Mouse (Mus musculus) c-Kit-negative CD71-positive TER-119-positive erythroid progenitor cells, embryonic 14.5 days (primary cell): ENCODE data around the gene Lin52.

Experiments used
- DNase-seq: peaks from one replicate; pipeline ENCODE4 v3.0.0-alpha.2; 2013; ENCODE audit warnings: low read depth, low spot score

The Lin52 gene

DNA sequence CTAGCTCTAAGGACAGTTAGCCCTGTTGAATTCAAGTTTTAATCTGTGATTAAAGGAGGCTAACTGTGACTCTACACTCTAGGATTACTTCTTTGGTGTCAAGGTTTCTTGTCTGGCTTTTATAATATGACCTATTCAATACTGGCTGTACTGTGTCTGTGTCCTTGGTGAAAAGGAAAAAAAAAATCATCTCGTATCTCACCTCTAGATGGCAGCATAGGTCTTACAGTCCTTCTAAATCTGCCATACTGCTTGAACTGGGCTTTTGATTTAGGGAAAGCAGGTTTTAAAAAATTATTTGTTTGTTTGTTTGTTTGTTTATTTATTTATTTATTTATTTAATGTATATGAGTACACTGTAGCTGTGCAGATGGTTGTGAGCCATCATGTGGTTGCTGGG, 17.5 kb downstream of the Lin52 start:
- DNase-seq: peak; percentile 32

DNA sequence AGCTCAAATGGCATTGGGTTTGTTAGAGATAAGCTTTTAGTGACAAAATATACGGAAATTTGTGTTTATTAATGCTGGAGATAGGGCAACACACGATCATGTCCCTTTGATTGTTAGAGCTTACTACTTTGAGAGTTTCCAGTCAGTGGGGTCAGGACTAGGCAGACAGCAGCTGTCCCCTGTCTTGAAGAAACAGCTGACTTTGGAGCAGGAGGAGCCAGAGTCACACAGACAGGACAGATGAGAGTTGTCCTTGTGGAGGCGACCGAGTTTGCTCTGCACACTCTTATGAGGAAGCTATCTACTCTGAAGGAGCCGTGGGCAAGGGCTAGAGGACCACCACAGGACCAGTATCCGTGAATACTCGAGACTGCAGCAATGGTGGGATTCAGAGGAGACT, 27.7 kb downstream of the Lin52 start:
- no peak for DNase-seq

DNA sequence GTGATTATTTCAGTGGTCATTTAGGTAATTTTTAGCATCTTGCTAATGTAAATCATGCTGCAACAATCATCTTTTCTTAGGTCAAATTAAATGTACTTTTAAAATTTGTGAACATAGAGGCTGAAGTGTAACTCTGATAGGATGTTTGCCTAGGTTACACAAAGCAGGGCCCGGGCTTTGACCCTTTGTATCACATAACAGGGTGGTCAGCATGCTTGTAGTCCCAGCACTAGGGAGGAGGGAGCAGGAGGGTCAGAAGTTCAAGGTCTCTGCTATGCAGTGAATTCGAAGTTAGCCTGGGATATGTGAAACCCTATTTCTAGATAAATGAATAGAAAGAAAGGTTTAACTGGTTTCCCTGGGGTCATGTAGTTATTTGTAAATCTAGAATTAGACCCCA, 30.0 kb downstream of the Lin52 start:
- no peak for DNase-seq

DNA sequence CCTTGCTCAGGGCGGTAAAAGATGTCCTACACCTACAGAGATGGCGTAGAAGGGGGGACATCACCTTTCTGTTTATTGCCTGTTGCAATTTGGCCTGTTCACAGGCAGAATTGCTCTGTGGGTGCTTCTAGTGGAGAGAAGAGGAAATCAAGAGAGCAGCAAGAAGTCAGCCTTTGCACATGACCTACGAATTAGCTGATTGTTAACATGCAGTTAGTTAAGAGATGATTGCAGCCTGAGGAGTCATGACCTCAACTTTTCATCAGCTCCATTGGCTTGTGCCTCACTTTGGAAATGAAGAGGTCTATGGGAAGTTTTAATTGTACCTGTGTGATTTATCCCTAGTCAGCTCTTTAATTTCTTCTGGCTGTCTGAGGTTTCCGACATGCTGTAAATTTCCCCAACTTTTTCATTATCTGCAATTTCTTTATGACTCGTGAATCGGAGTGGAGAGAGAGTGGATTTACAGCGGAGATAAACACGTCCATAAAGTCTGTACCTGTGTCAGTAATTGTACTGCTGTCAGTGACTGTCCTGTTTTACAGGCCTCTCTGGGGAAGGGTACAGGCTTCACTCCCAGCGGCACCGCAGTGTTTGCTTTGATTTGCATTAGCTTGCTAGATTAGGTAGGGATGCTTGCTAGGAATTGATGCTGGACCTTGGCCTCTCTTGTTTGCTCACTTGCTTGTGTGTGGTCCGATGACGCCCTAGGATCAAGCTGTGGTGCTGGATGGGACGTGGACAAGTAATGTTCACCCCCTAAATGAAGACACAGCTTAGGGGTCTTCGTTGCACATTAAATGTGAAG, 31.8 kb downstream of the Lin52 start:
- DNase-seq: no peak

DNA sequence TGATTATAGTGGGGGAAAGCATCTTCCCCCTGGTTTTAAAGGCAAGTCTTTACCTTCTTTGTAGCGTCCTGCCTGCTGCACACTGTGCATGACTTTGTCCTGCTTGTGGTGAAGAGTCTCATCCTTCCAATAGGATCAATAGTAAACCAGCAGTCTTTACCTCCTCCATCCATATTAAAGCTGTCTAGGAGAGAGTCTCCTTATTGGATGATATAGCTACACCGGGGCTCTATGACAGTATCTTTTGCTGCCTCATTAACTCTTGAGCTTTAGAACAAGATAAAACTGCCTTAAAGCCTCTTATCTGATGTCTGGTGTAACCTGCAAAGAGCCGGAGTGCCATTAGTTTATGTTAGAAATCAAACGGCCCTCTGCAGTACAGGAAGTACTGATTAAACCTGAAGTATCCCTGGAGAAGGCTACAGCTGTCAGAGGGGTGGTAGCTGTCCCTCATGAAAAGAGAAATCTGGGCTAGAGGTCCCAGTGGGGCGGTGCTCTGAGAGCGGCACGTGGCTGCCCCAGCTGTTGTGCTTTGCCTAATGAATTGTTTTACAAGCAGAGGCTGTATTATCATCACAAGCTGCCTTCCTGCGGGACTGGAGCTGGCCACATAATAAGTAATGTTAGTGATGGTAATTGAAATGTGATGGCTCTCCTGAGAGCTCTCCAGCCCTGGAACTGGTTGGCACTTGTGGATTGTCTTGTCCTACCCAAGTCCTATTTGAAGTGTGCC, 36.3 kb downstream of the Lin52 start:
- DNase-seq: no peak

DNA sequence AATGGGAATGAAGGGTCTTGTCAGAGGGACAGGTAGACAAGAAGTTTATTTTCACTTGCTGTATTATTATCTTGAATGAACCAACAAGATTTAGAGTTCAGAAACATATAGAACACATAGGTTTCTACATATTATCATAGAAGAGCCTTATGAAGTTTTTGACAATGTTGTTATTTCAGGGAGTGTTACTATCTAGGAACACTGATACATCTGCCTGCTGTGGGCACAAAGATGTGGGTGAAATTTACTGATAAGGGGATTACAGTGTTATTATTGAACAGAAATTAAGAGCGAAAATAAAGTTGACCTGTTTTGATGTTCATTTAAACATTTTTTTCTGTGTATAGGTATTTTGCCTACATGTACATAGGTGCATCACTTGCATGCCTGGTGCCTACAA, 45.6 kb downstream of the Lin52 start:
- DNase-seq: no peak

DNA sequence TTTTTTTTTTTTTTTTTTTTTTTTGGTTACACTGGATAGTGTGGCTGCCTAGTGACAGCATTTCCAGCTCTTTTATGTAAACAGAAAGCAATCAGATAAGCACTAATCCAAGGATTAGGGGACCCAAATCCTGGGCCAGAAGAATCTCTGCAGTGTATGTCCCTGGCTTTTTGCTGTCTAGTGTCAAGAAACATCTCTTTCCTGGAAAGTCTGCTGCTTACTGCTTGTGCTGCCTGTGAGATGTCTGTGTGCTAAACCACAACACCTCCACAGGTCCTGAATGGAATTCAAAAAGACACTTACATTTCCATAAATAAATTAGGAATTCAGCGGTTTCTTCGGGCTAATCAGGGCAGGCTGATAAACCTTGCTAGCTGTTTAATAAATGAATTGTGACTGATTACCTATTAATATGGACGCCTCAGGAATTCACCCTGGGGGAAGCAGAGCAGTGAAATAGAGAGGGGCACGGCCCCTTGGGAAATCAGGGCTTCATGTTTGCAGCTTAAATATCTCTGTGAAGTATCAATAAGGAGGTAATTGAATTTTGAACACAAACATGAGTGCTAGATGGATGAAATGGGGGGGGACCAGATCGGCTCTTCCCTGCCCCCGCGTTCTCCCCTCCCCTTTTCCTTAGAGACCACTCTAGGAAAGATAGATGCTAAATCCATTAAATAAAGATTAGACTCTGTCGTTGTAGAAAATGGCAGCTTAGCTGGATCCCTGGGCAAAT, 49.5 kb downstream of the Lin52 start:
- DNase-seq: no peak

DNA sequence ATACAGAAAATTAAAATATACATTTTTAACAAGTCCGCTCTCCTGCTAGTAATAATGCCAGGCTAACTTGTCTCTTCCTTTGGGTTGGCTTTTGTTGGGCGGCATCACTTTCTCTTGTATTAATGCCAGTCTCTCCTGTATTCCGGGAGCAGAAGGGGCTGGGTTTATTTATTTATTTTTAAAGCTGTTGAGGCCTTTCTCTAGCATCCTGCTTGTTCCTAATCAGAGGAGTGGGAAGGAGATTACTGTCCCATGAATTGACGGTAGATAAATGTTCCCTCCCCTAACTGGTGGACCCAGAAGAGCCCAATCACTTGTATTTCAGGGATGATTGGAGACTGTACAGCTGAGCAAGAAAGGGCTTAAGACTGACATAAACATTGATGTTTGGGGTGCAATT, 50.1 kb downstream of the Lin52 start:
- no peak for DNase-seq

DNA sequence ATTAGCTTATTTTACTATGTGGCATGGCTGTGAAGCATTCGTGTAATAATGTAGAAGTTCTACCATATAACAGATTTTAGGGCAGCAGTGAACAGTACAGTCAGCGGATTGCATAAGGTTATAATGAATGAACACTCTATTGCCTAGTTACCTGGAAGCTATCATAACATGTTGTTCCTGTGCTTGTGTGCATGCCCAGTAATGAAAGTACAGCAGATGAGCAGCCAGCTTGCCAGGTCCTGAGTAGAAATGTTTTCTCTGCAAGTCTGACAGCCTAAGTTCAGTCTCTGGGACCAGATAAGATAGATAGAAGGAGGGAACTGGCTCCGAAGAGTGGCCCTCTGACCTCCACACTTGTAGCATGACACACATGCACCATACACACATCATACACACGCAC, 55.6 kb downstream of the Lin52 start:
- no peak for DNase-seq

DNA sequence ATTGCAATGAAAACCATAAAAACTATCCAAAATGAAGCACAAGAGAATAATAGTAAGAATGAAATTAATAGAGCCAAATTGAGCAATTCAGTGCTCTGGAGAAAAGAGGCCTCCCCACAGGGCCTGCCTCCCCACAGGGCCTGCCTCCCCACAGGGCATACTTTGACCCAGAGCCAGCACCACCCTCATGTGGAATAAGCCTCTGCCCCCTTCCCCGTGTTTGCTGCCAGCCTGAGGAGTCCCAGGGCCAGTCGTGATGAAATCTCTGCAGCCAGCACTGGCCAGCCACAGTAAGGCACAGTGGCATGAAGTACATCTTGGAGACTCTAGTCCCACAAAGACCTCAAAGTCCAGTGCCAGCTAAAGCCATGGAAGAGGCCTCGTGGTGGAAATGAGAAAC, 60.8 kb downstream of the Lin52 start:
- no peak for DNase-seq

DNA sequence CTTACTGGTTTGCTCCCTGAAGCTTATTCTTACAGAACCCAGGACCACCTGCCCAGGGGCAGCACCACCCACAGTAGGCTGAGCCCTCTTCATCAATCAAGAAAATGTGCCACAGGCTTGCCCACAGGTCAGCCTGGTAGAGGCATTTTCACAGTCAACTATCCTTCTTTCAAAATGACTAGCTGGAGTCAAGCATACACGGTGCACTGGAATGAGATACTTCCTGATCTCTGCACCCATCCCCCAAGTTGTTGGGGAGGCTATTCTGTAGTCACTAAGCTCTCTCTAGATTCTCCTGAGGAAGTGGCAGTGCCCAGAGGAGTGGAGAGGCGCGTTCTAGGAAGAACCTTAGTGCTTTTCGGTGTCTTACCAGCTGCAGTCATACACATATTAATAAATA, 64.3 kb downstream of the Lin52 start:
- DNase-seq: no peak

DNA sequence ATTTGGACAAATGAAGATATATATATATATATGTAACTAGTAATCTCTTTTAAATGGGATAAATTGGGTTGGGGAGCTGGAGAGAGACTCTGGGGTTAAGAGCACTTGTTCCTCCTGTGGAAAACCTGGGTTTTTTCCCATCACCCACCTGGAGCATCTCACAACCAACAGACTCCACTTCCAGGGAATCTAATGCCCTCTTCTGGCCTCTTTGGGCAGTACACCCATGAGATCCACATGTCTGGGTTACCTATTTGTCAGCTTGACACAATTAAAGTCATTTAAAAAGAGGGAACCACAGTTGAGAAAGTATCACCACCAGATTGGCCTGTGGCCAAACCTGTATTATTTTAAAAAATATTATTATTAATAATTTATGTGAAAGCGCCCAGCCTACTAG, 65.4 kb downstream of the Lin52 start:
- DNase-seq: peak; percentile 12

DNA sequence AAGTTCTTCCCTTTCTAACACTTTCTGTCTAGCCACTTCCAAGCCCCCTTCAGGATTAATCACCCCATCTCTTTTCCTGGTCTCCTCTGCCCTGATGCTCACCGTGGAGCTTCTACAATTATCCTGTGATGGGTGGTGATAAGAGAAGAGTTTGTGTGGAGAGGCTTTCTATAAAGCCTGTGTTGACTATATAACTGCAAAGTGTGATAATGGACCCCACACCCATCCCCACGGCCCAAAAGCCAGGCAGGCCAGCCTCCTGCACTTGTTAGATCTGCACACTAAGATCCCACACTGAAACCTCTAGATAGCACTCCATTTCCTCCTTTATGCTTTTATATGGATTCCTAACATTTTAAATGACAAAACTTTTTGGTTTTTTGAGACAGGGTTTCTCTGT, 66.8 kb downstream of the Lin52 start:
- no peak for DNase-seq

DNA sequence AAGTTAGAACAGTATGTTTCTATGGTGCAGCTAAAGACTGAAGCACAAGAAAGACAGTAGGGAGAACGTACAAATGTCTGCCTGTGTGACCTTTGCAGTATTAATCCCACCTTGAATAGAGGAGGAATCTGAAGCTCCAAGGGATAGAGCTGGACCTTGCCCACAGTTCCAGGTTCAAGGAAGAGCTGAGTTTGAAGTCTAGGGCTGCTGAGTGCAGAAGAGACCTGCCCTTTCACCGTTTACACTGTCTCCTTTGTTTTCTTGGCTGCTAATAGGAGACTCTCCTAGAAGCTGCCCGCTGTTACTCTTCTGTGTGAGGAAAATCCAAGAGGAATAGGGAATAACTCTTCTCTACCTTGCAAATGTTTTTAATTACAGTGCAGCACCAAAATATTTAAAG, 72.5 kb downstream of the Lin52 start:
- no peak for DNase-seq

DNA sequence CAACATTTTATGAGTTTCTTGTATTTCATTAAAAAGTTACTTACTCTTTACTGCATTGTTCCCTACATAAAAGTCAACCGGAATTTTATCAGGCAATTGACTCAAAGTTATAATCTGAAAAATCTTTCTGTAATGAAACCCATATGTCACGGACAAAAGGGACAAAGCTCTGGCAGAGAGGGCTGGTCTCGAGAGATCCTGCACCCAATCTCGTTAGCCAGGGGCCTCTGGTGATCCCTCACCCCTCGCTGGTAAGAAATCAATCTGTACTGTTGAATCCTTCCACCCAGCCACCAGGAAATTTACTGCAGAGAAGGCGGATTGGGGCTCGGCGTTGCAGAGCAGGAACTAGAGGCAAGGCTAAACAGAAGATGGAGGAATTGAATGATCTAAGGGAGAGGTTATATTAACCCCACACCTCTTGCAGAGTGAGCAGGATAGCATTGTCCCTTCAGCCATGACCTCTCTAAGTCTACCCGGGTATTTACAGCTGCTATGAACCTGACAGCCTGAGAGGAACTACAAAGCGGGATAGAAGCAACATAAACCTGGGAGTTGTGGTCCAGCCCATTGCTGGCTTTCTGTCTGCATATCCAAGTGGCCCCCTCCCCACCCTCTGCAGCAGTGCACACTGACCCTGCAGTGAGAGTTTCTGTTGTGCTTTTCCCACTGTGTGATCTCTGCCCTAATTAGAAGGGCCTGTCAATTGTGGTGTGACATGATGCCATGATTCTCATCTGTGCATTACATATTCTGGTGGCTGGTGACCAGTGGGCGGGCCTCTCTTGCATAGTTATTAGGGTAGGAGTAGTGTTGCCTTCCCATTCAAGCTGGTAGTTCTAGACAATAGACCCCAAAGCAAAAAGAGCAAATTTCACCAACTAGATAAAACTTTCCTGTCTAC, 73.2 kb downstream of the Lin52 start:
- DNase-seq: no peak

DNA sequence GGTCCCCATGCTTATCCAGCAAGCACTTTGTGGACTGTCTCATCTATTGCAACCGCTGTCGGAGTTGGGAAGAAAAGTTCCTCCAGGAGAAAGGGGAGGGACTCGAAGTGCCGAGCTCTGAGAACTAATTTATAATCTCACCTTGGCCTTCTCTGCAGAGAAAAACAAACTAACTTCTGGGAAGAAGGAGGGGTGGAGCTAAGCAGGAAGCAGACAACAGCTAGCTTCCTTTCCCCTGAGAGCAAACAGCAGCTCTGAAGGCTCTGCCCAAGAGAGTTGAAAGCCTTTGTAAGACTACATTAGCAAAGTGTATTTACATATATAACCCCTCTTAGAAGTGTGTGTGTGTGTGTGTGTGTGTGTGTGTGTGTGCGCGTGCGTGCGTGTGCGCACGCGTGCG, 74.2 kb downstream of the Lin52 start:
- no peak for DNase-seq

DNA sequence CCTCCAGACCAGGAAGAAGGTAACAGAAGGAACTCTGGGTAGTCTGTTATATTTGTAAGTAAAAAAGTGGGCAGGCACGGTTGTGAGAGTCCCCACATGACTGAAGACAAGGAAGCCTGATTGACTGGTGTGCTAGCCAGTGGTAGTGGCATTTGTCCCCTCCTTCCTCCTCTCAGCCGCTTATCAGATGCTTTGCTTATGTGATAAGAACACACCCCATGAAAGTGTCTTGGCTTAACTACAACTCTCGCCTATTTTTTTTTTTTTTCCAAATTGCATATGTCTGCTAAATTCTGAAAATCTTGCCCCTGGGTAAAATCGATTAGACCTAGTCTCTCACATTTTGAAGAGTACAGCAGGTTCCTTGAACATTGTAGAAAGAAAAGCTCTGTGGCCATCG, 79.2 kb downstream of the Lin52 start:
- no peak for DNase-seq

DNA sequence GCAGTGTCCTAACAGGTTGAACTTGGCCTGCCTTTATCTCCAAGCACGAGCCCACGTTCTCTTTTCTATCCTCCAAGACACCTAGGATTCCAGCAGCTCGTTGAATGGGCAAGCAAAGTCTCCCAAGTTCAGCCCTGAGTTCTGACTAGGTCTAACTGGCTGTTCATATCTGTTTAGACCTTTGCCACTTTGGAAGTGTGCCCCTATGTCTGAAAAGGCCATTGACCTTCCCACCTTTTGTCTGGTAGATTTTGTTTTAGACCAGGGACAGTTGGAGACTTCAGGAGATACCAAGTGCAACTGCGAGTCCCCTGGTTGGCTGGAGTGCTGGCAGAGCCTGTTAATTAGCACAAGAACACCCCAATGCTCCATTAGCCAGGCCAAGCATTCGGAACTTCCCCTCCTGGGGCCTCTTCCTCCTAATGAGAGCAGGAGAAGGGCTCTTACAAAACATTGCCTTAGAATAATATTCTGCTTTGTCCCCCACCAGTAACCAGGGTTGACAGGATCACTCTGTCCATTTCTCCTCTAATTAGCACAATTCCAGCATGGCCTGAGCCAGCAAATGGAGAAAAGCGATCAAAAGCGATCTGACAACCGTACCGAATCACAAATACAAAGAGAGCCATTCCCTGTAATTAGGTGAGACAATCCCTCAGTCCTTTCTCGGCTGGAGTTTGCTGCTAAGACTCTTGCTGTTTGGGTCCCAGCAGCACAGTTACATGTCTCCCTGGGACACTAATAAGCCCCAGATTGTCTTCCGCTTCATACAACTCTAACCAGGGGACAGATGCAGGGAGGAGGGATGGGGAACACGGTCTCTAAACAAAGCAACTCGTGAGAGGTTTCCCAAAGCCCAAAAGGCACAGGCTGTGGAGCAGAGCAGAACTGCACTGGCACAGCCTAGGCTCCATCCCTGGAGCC, 80.9 kb downstream of the Lin52 start:
- no peak for DNase-seq

DNA sequence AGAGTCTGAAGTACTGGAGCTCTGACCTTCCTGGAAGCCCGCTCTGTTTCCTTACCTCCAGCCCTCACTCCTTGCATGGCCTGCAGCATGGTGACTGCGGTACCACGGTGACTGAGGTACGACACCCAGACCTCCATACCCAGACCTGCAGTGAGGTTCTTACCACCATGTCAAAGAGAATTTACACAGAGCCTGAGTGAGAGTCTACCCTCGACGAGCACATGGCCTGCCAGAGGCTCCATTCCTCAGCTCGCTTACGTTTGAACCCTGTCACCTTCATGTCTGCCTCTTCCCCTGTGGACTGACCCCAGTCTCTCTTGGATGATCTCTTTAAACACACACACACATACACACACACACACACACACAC, 81.6 kb downstream of the Lin52 start:
- DNase-seq: no peak

DNA sequence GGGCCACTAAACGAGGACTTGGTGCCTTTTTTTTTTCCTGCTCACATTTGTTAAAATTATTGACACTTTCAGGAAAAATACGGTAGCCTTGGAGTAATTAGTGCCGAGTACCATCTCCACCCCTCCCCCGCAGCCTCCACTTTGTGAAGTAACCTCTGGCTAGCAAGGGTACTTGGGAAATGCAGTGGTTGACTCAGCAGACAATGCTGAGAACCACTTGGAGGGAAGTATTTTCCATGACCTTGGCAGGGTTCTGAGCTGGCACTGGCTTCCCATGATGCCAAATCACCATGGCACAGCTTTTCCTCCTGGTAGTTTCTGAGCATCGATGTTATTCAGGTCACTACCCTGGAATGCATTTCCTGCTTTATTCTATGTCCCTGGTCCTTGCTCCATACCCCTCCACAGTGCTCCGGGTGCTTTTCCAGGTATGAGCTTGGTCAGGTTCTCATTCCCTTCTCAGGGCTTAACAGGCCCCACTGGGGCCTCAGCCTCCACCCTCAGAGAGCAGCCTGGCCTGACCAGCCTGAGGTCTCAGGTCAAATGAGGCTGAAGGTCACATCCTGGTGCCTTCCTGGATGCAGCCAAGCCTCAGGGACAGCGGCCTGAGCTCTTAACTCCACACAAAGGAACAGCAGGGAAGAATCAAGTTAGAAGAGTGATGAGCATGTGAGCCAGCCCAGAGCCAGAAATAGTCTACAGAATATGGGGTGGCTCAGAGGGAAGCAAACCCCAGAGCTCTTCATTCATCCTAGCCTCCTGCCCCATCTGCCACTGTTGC, 82.7 kb downstream of the Lin52 start:
- no peak for DNase-seq
